Comparison of ENCODE assay signal across 24 mouse cellular contexts in genomic region chr17:64484835-64485234, GRCm38 (mm10).
"Had no signal": no experiment of that assay in that cellular context is flagged by ENCODE, and none has a peak within 500 bp of the region (broad histone marks: within the 10 kb centered on the region; RNA-seq: fewer than 3 reads in every experiment).

No protein-coding gene starts in this region.

- H3K9me3 ChIP-seq: heart, embryonic 13.5 days; heart, embryonic 15.5 days; hindbrain, embryonic 13.5 days; hindbrain, embryonic 15.5 days; limb, embryonic 13.5 days; limb, embryonic 15.5 days had no signal

- H3K4me3 ChIP-seq: heart, adult 2 months; heart, embryonic 13.5 days; heart, embryonic 15.5 days; hindbrain, embryonic 13.5 days; hindbrain, embryonic 15.5 days; limb, embryonic 13.5 days; limb, embryonic 15.5 days had no signal

- H3K4me2 ChIP-seq: heart, embryonic 11.5 days; heart, embryonic 13.5 days; heart, embryonic 15.5 days; hindbrain, embryonic 13.5 days; hindbrain, embryonic 15.5 days; limb, embryonic 13.5 days; limb, embryonic 15.5 days had no signal

- ATAC-seq: hindbrain, postnatal 0 days; intestine, embryonic 16.5 days had no signal

- H3K36me3 ChIP-seq: heart, embryonic 13.5 days; heart, embryonic 15.5 days; hindbrain, embryonic 13.5 days; hindbrain, embryonic 15.5 days; limb, embryonic 13.5 days; limb, embryonic 15.5 days had no signal

- H3K27me3 ChIP-seq: heart, embryonic 13.5 days; heart, embryonic 15.5 days; hindbrain, embryonic 13.5 days; hindbrain, embryonic 15.5 days; limb, embryonic 13.5 days; limb, embryonic 15.5 days had no signal

- H3K4me1 ChIP-seq: hindbrain, embryonic 13.5 days; hindbrain, embryonic 15.5 days; limb, embryonic 13.5 days; limb, embryonic 15.5 days had no signal

- H3K27ac ChIP-seq: heart, adult 2 months; heart, embryonic 13.5 days; heart, embryonic 15.5 days; hindbrain, embryonic 13.5 days; hindbrain, embryonic 15.5 days; hindbrain, postnatal 0 days; kidney, postnatal 0 days; limb, embryonic 13.5 days; limb, embryonic 15.5 days; liver, embryonic 14.5 days had no signal

- DNase-seq: gastrocnemius, postnatal 14 days; gastrocnemius, postnatal 36 days; heart, adult 11 months; heart, adult 2 months; heart, postnatal 14 days; heart, postnatal 36 days; kidney, adult 18-20 months; kidney, adult 8-10 months; kidney, postnatal 14 days; kidney, postnatal 36 days; layer of hippocampus, adult 9-11 months; layer of hippocampus, postnatal 36 days; left cerebral cortex, postnatal 4 days had no signal

- H3K9ac ChIP-seq: heart, embryonic 13.5 days; heart, embryonic 15.5 days; hindbrain, embryonic 13.5 days; hindbrain, embryonic 15.5 days; limb, embryonic 13.5 days; limb, embryonic 15.5 days; liver, embryonic 14.5 days had no signal
